Mouse (Mus musculus) kidney, adult 18-20 months (tissue): Measurements from ENCODE around the gene Defa35.
"Not testable (repeated sequence)": the region's sequence is repeated elsewhere in the genome, so short reads cannot be mapped to it uniquely, and the experiment has no call there.

Experiments
- DNase-seq: peaks from one replicate; pipeline ENCODE4 v3.0.0; 2021

Defa35 gene

GRCm38 (mm10) chr8:21064738-21065137, at the start of gene Defa35:
Gene Defa35 (plus strand): TSS chr8:21065038.
- DNase-seq: not testable (repeated sequence)

GRCm38 (mm10) chr8:21025245-21025644, 39.6 kb upstream of the Defa35 start, which contains the start of gene Defa21:
Gene Defa21 (plus strand): TSS chr8:21025545.
- not testable (repeated sequence) for DNase-seq

- not testable (repeated sequence) for DNase-seq
These were observed 10.1 kb upstream of the Defa35 start, which contains the start of gene Defa23 for GRCm38 (mm10) chr8:21054747-21055146. Gene Defa23 (plus strand): TSS chr8:21055047.

DNA sequence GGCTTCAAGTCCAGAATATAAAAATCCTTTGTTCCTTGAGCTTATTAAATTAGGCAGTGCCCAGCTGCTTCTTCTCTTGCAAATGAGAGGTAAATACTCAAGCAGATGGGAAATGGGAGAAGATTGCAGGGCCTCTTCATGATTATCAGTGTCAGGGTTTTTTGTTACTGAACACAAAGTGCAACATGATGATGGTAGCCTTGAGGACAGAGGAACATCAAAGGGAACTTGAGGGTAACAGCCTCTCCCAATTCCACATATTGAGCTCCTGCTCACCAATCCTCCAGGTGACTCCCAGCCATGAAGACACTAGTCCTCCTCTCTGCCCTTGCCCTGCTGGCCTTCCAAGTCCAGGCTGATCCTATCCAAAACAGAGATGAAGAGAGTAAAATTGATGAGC, 19.3 kb downstream of the Defa35 start, which contains the start of gene Defa25:
Defa25 (plus strand) TSS at position 301 of the 400 bp plus-strand sequence.
- DNase-seq: not testable (repeated sequence)

GRCm38 (mm10) chr8:21093106-21093505, 28.3 kb downstream of the Defa35 start:
- peak; percentile 3 for DNase-seq

DNA sequence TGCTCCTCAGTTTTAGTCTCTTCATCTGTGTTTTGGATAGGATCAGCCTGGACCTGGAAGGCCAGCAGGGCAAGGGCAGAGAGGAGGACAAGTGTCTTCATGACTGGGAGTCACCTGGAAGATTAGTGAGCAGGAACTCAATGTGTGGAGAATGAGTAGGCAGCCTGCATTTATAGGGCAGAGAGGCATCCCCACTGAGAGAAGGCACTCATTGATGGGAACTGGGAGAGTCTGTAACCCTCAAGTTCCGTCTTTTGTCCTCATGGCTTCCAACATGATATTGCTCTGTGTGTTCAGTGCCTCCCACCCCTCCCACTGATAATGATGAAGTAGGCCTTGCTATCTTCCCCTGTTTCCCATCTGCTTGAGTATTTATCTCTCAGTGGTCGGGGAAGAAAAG, 31.1 kb downstream of the Defa35 start, which contains the start of gene Gm14851:
Gm14851 (minus strand) TSS at position 101 of the 400 bp plus-strand sequence.
- DNase-seq: not testable (repeated sequence)
